Mouse (Mus musculus) ES-Bruce4 (cell line): Measurements from ENCODE around the gene Uhrf1bp1. TPM values are rescaled to one million over a fixed set of nuclear protein-coding genes. Genes with fewer than 3 reads are reported as not detected.

Source experiments
- H3K27ac ChIP-seq: 2 replicates; pipeline ENCODE4 v1.5.1; 2012; ENCODE audit warnings: low read length, inconsistent platforms; ENCODE audit not compliant: insufficient read depth
- H3K27me3 ChIP-seq: 2 replicates; pipeline ENCODE4 v1.6.1; 2012; ENCODE audit warnings: mild to moderate bottlenecking, low read length, inconsistent platforms; ENCODE audit not compliant: control insufficient read depth, poor library complexity, insufficient read depth, severe bottlenecking
- H3K36me3 ChIP-seq: 2 replicates; pipeline ENCODE4 v1.6.1; 2012; ENCODE audit warnings: inconsistent platforms, mild to moderate bottlenecking, low read length, moderate library complexity; ENCODE audit not compliant: control insufficient read depth, poor library complexity, insufficient read depth, severe bottlenecking
- H3K4me1 ChIP-seq: one replicate; pipeline ENCODE4 v1.8.1; 2011; ENCODE audit warnings: low read length; ENCODE audit not compliant: control insufficient read depth, insufficient read depth
- H3K4me3 ChIP-seq: 2 replicates; pipeline ENCODE4 v1.5.1; 2011; ENCODE audit warnings: low read depth, mild to moderate bottlenecking, low read length
- H3K9ac ChIP-seq: 2 replicates; pipeline ENCODE4 v1.6.1; 2012; ENCODE audit warnings: low read depth, mild to moderate bottlenecking, inconsistent platforms; ENCODE audit not compliant: poor library complexity, severe bottlenecking
- H3K9me3 ChIP-seq: replicated peaks from 2 replicates; pipeline ENCODE4 v1.6.1; 2012; ENCODE audit warnings: mild to moderate bottlenecking, low read length, inconsistent platforms; ENCODE audit not compliant: control insufficient read depth, poor library complexity, insufficient read depth, severe bottlenecking
- CTCF ChIP-seq: IDR thresholded peaks from one replicate; pipeline ENCODE4 v1.8.1; 2011; ENCODE audit warnings: low read depth, low read length
- EP300 ChIP-seq: IDR thresholded peaks from 2 replicates; pipeline ENCODE4 v1.6.1; 2011; ENCODE audit warnings: low read depth, low read length; ENCODE audit not compliant: insufficient read depth
- POLR2A ChIP-seq: IDR thresholded peaks from one replicate; pipeline ENCODE4 v1.8.1; 2011; ENCODE audit warnings: low read length; ENCODE audit not compliant: insufficient read depth
- polyA plus RNA-seq: library from polyadenylated mRNA; stranded (reverse); fragments of >200 nt; gene quantifications from 2 replicates; pipeline ENCODE4 v1.2.4, GENCODE M21; 2011; ENCODE audit warnings: low read depth; ENCODE audit not compliant: missing spikeins, insufficient read depth, insufficient read length

Uhrf1bp1 gene
- polyA plus RNA-seq, 1 experiment = 22.3 TPM

DNA sequence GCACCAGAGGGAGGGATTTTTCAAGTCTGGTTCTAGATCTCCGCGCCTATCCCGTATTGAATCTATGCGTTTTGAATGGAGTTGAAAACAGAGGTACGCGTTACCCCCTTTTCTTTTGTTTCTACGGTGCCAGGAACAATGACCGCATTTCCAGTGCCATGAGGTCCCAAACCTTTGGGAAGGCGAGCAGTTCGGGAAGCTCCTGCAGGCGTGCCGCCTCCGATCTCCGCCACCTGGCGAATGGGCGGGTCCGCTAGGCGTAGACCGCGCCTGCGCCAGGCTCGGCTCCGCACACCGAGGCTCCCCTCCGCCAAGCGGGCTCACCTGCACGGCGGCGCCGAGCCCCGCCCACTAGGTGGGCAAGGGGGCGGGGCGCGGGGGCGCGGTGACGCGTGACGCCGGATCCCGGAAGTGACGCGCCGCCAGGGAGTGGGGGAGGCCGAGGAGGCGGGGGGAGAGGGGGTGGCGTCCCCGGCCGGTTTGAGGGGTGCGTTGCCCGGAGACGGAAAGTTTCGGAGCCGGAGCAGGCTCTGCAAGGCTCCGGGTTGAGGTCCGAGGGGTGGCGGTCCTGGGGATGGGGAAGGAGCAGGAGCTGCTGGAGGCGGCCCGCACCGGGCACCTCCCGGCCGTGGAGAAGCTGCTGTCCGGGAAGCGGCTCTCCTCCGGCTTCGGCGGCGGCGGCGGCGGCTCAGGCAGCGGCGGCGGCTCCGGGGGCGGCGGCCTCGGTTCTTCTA lies 52.8 kb downstream of the Uhrf1bp1 start, which contains the start of gene Anks1:
TSS of gene Anks1 (plus strand) at position 419 of the 734 bp plus-strand sequence.
- H3K4me1 ChIP-seq = no peaks in the 10 kb centered on the region
- peaks cover 2% of the 10 kb centered on the region; the same call in 1 of the 2 replicates for H3K36me3 ChIP-seq
- peak within 1 kb of the TSS; percentile 8; the same call in 1 of the 2 replicates for H3K27ac ChIP-seq
- no peaks in the 10 kb centered on the region for H3K27me3 ChIP-seq
- TF ChIP-seq EP300 (no peak), POLR2A (peak; percentile 99)
- peak within 1 kb of the TSS; percentile 78 for H3K9ac ChIP-seq
- peak within 1 kb of the TSS; percentile 90 for H3K4me3 ChIP-seq
- no peaks in the 10 kb centered on the region for H3K9me3 ChIP-seq

DNA sequence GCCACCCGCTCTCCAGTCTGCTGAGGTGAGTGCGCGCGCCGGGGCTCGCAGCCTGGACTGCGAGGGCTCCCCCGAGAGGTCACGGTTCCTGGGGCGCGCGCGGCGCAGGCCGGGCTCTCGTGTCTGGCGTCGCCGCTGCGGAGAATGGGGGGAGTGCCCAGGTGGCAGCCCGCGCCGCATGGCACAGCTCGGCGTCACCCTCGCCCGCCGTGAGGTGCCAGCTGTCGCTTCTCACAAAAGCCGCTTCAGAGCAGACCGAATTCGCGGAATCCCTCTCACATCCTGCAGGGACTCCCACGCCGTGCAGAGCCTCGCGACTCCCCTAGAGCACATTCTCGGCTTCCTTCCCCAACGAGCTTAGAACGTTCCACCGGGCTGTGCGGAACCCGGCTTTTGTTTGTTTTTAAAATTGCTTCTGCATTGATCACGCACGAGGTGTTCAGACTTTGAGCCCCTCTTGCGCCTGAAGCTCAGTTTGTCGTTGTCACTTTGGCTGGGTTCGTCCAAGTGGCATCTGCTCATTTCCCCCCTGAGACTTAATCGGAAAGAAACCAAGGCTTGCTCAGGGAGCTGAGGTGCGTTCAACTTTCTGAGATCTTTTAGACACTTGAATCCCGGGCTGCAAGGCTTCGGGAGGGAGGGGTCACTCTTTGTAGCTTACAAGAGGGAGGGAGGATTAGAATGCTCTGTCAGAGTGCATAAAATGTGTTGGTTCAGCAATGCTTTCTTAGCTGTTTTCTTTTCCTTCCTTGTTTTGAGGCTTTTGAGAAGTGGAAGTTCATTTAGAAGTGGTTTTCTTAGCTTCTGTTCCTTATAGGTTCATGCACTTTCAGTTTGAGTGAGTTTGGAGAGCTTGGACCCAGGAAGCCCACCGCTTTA lies 53.6 kb downstream of the Uhrf1bp1 start, which contains the start of gene Taf11:
TSS of gene Taf11 (minus strand) at position 223 of the 879 bp plus-strand sequence.
- peak within 1 kb of the TSS; percentile 8; the same call in 1 of the 2 replicates for H3K27ac ChIP-seq

DNA sequence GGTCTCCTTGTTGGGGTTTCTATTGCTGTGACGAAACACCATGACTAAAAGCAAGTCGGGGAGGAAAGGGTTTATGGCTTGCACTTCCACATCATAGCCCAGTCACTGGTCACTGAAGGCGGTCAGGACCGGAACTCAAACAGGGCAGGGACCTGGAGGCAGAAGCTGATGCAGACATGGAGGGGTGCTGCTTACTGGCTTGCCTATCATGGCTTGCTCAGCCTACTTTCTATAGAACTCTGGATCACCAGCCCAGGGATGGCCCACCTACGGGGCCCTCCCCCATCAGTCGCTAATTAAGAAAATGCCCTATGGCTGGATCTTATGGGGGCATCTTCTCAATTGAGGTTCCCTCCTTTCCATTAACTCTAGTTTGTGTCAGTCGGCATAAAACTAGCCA lies 55.1 kb downstream of the Uhrf1bp1 start:
- no peak overlapping the region for H3K9ac ChIP-seq
- no peak overlapping the region for H3K4me3 ChIP-seq
- TF ChIP-seq POLR2A (no peak), EP300 (no peak), CTCF (no peak)
- no peaks in the 10 kb centered on the region for H3K27me3 ChIP-seq
- H3K27ac ChIP-seq = no peak overlapping the region
- H3K9me3 ChIP-seq = no peaks in the 10 kb centered on the region
- H3K36me3 ChIP-seq = peaks cover 2% of the 10 kb centered on the region; the same call in 1 of the 2 replicates
- no peaks in the 10 kb centered on the region for H3K4me1 ChIP-seq

More for the DNA sequence above, 53.6 kb downstream of the Uhrf1bp1 start, which contains the start of gene Taf11:
- Histone ChIP-seq H3K9me3 (no peaks in the 10 kb centered on the region), H3K4me1 (no peaks in the 10 kb centered on the region), H3K36me3 (peaks cover 2% of the 10 kb centered on the region; the same call in 1 of the 2 replicates), H3K4me3 (peak within 1 kb of the TSS; percentile 90), H3K27me3 (no peaks in the 10 kb centered on the region), H3K9ac (peak within 1 kb of the TSS; percentile 78)
- TF ChIP-seq EP300 = no peak
- no peak for TF ChIP-seq POLR2A
- TF ChIP-seq CTCF = no peak

DNA sequence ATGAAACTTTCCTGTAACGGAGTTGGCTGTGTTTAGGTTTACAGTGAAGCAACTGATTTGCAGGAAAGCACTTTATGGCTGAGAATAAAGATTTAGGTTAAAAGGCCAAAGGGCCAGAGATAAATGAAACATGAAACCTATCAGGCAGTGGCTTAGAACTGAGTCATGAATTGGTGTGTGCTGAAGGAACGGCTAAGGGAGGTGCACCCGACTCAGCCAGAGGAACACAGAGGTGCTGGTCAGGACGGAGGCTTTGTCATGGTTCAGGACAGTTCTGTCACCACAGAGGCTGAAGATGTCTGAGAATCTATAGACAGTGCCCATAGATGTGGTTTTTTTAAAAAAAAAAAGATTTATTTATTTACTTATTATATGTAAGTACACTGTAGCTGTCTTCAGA lies 58.5 kb downstream of the Uhrf1bp1 start:
- no peaks in the 10 kb centered on the region for H3K27me3 ChIP-seq
- H3K9me3 ChIP-seq = no peaks in the 10 kb centered on the region
- no peak overlapping the region for H3K27ac ChIP-seq
- no peak for TF ChIP-seq EP300
- TF ChIP-seq POLR2A = no peak
- no peak for TF ChIP-seq CTCF
- no peak overlapping the region for H3K4me3 ChIP-seq
- peaks cover 2% of the 10 kb centered on the region; the same call in 1 of the 2 replicates for H3K36me3 ChIP-seq
- H3K4me1 ChIP-seq = no peaks in the 10 kb centered on the region
- H3K9ac ChIP-seq = no peak overlapping the region

DNA sequence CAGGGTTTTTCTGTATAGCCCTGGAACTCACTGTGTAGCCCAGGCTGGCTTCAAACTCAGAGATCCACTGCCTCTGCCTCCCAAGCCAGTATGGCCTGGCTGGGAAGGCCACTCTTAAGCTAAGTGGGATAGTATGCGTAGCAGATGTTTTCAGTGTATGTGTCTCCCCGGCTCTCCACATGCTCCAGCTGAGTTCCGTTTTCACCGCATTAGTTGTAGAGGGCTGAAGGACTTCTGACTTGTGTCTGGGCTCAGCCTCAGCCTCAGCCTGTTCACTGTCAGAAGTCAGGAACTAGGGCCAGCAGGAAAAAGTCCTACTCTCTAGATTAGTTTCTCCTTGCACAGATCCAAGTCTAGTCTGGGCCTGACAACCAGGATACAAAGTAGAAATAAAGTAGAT lies 60.1 kb downstream of the Uhrf1bp1 start:
- Histone ChIP-seq H3K9ac (no peak overlapping the region), H3K27ac (no peak overlapping the region), H3K9me3 (no peaks in the 10 kb centered on the region), H3K36me3 (peaks cover 2% of the 10 kb centered on the region; the same call in 1 of the 2 replicates), H3K4me3 (no peak overlapping the region), H3K27me3 (no peaks in the 10 kb centered on the region), H3K4me1 (no peaks in the 10 kb centered on the region)
- TF ChIP-seq POLR2A (no peak), EP300 (no peak), CTCF (no peak)

DNA sequence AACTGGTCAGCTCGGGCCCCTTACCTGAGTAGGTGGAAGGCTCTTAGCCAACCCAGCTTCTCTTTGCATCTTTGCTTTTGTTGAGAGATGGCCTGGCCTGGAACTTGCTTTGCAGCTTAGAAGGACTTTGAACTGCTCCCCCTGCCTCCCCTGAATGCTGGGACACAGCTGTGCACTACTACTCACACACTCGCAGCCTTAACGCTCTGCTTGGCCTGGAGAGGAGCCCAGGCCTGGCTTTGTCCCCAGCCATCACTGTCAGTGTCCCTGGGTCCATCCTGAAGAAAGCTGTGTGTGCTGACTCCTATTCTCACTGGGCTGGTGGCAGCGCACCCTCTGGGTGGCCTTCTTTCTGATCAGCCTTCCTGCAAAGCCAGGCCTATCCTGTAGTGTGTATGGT lies 64.4 kb downstream of the Uhrf1bp1 start:
- no peak overlapping the region for H3K27ac ChIP-seq

More for the DNA sequence above, 64.4 kb downstream of the Uhrf1bp1 start:
- H3K4me3 ChIP-seq = no peak overlapping the region
- no peaks in the 10 kb centered on the region for H3K9me3 ChIP-seq
- no peaks in the 10 kb centered on the region for H3K36me3 ChIP-seq
- no peaks in the 10 kb centered on the region for H3K27me3 ChIP-seq
- no peak for TF ChIP-seq EP300
- no peak for TF ChIP-seq CTCF
- TF ChIP-seq POLR2A = no peak
- no peak overlapping the region for H3K9ac ChIP-seq
- no peaks in the 10 kb centered on the region for H3K4me1 ChIP-seq
